Mouse (Mus musculus) hindbrain, postnatal 0 days (tissue): Measurements from ENCODE around the gene Zfp451. TPM values are rescaled to one million over a fixed set of nuclear protein-coding genes. Genes with fewer than 3 reads are reported as not detected.
"Not testable (repeated sequence)": the region's sequence is repeated elsewhere in the genome, so short reads cannot be mapped to it uniquely, and the experiment has no call there.

Experiments
- ATAC-seq: fragments of 200-750 bp; cut with Nextera tagmentation; 2 replicates; pipeline ENCODE4 v1.8.0; 2017; ENCODE audit warnings: mild to moderate bottlenecking, moderate TSS enrichment, moderate library complexity
- DNase-seq: peaks from one replicate; pipeline ENCODE4 v3.0.0-alpha.2; 2015; ENCODE audit warnings: low spot score
- H3K27ac ChIP-seq: fragments of 300-500 bp; sonication (generic); 2 replicates; pipeline ENCODE4 v1.5.1; 2014; ENCODE audit warnings: mild to moderate bottlenecking
- H3K27me3 ChIP-seq: fragments of 300-500 bp; sonication (generic); 2 replicates; pipeline ENCODE4 v1.6.1; 2014; ENCODE audit warnings: low read length, mixed read lengths; ENCODE audit not compliant: insufficient read depth
- H3K36me3 ChIP-seq: fragments of 300-500 bp; sonication (generic); 2 replicates; pipeline ENCODE4 v1.6.1; 2014; ENCODE audit warnings: low read length, mixed read lengths; ENCODE audit not compliant: insufficient read depth
- H3K4me1 ChIP-seq: fragments of 300-500 bp; sonication (generic); 2 replicates; pipeline ENCODE4 v1.6.1; 2014; ENCODE audit warnings: antibody characterized with exemption, low read length, mixed read lengths; ENCODE audit not compliant: insufficient read depth
- H3K4me2 ChIP-seq: fragments of 300-500 bp; sonication (generic); 2 replicates; pipeline ENCODE4 v1.6.1; 2014; ENCODE audit warnings: low read depth, mild to moderate bottlenecking, low read length, moderate library complexity, mixed read lengths
- H3K4me3 ChIP-seq: fragments of 300-500 bp; sonication (generic); 2 replicates; pipeline ENCODE4 v1.5.1; 2014; ENCODE audit warnings: low read length
- H3K9ac ChIP-seq: fragments of 300-500 bp; sonication (generic); replicated peaks from 2 replicates; pipeline ENCODE4 v1.6.1; 2014; ENCODE audit warnings: mild to moderate bottlenecking, low read length, moderate library complexity, mixed read lengths
- H3K9me3 ChIP-seq: fragments of 300-500 bp; sonication (generic); 2 replicates; pipeline ENCODE4 v1.6.1; 2016; ENCODE audit warnings: low read length, mixed read lengths
- CTCF ChIP-seq: IDR thresholded peaks from 2 replicates; pipeline ENCODE4 v1.5.1; 2016; ENCODE audit warnings: antibody characterized with exemption, control low read depth, low read depth
- WGBS: fragments of 180-500 bp; shearing (Covaris S2); extraction: QIAGEN DNeasy Blood & Tissue Kit; methylation state at CpG from one replicate; pipeline ENCODE4 v1.1.7; 2014; 5-methylcytosine and 5-hydroxymethylcytosine counted together
- polyA plus RNA-seq: library from polyadenylated mRNA; unstranded; fragments of >200 nt; fragmentation: Nextera tagmentation; extraction: Ambion mirVana; gene quantifications from 2 replicates; pipeline ENCODE4 v1.2.1, GENCODE M21; 2015
- total RNA-seq: library from RNA; depleted of rRNA; stranded (reverse); fragments of >200 nt; gene quantifications from 2 replicates; pipeline ENCODE4 v1.2.3, GENCODE M21; 2014

Zfp451 gene
- total and polyA plus RNA-seq, 2 experiments from 2014 or later = 28.5 to 41.4 TPM

GRCm38 (mm10) chr1:33754089-33754488, 60.3 kb downstream of the Zfp451 start:
- Histone ChIP-seq H3K9ac (no peak overlapping the region), H3K9me3 (no peaks in the 10 kb centered on the region), H3K4me2 (no peak overlapping the region), H3K36me3 (no peaks in the 10 kb centered on the region), H3K27ac (no peak overlapping the region), H3K27me3 (no peaks in the 10 kb centered on the region), H3K4me3 (no peak overlapping the region), H3K4me1 (peaks cover 6% of the 10 kb centered on the region; the same call in 1 of the 2 replicates)
- no peak for TF ChIP-seq CTCF
- ATAC-seq (no peak), DNase-seq (no peak)
- WGBS = 85% methylated on average over 17 of the region's 17 CpGs

- no peaks in the 10 kb centered on the region; the same call in 1 of the 2 replicates for H3K36me3 ChIP-seq
- no peak for TF ChIP-seq CTCF
- H3K9ac ChIP-seq = no peak overlapping the region
- no peak overlapping the region for H3K27ac ChIP-seq
- no peaks in the 10 kb centered on the region for H3K9me3 ChIP-seq
- peak; percentile 82 for ATAC-seq
- H3K4me1 ChIP-seq = peaks cover 2% of the 10 kb centered on the region; the same call in 1 of the 2 replicates
- DNase-seq = peak; percentile 65
- H3K4me2 ChIP-seq = no peak overlapping the region
- H3K27me3 ChIP-seq = no peaks in the 10 kb centered on the region
- no peak overlapping the region for H3K4me3 ChIP-seq
- WGBS = 62% methylated on average over 10 of the region's 10 CpGs
Observed at GRCm38 (mm10) chr1:33751283-33751682, 63.1 kb downstream of the Zfp451 start.

- H3K27ac ChIP-seq, H3K4me3 ChIP-seq, H3K4me1 ChIP-seq, H3K9me3 ChIP-seq, H3K36me3 ChIP-seq, DNase-seq, ATAC-seq, H3K27me3 ChIP-seq, H3K9ac ChIP-seq, H3K4me2 ChIP-seq: not testable (repeated sequence)
- 88% methylated on average over 3 of the region's 4 CpGs for WGBS
Observed at GRCm38 (mm10) chr1:33749709-33750108, 64.7 kb downstream of the Zfp451 start.

GRCm38 (mm10) chr1:33749109-33749508, 65.3 kb downstream of the Zfp451 start:
- no peak overlapping the region for H3K4me2 ChIP-seq
- no peak overlapping the region for H3K4me3 ChIP-seq
- no peaks in the 10 kb centered on the region for H3K9me3 ChIP-seq
- ATAC-seq = no peak
- DNase-seq = no peak
- WGBS = 96% methylated on average over 11 of the region's 11 CpGs
- TF ChIP-seq CTCF = no peak
- H3K4me1 ChIP-seq = no peaks in the 10 kb centered on the region
- no peak overlapping the region for H3K9ac ChIP-seq
- H3K36me3 ChIP-seq = peaks cover 3% of the 10 kb centered on the region; the same call in 1 of the 2 replicates
- no peak overlapping the region for H3K27ac ChIP-seq
- H3K27me3 ChIP-seq = no peaks in the 10 kb centered on the region

GRCm38 (mm10) chr1:33745901-33746300, 68.5 kb downstream of the Zfp451 start:
- Histone ChIP-seq H3K9ac (no peak overlapping the region), H3K4me1 (no peaks in the 10 kb centered on the region), H3K27me3 (no peaks in the 10 kb centered on the region), H3K9me3 (no peaks in the 10 kb centered on the region), H3K4me3 (no peak overlapping the region), H3K4me2 (no peak overlapping the region), H3K36me3 (peaks cover 3% of the 10 kb centered on the region; the same call in 1 of the 2 replicates), H3K27ac (no peak overlapping the region)
- DNase-seq (no peak), ATAC-seq (no peak)
- WGBS = 92% methylated on average over 4 of the region's 4 CpGs
- TF ChIP-seq CTCF = no peak

- not testable (repeated sequence) for H3K9ac ChIP-seq, H3K9me3 ChIP-seq, H3K4me1 ChIP-seq, DNase-seq, H3K36me3 ChIP-seq, H3K27me3 ChIP-seq, ATAC-seq, H3K4me2 ChIP-seq, H3K4me3 ChIP-seq, H3K27ac ChIP-seq
- WGBS = 98% methylated on average over 8 of the region's 9 CpGs
Observed at GRCm38 (mm10) chr1:33744815-33745214, 69.6 kb downstream of the Zfp451 start.

- no peaks in the 10 kb centered on the region for H3K4me1 ChIP-seq
- H3K9ac ChIP-seq = no peak overlapping the region
- no peaks in the 10 kb centered on the region for H3K27me3 ChIP-seq
- DNase-seq (peak; percentile 47), ATAC-seq (peak; percentile 44; the same call in 1 of the 2 replicates)
- 22% methylated on average over 8 of the region's 8 CpGs for WGBS
- H3K9me3 ChIP-seq = no peaks in the 10 kb centered on the region
- peak; percentile 86 for TF ChIP-seq CTCF
- no peak overlapping the region for H3K4me3 ChIP-seq
- peaks cover 12% of the 10 kb centered on the region; the same call in 1 of the 2 replicates for H3K36me3 ChIP-seq
- no peak overlapping the region for H3K4me2 ChIP-seq
- no peak overlapping the region for H3K27ac ChIP-seq
Observed at GRCm38 (mm10) chr1:33742903-33743302, 71.5 kb downstream of the Zfp451 start.
